Mouse (Mus musculus): ENCODE measurements around the gene Acpp.
"Not testable (repeated sequence)": the region's sequence is repeated elsewhere in the genome, so short reads cannot be mapped to it uniquely, and the experiment has no call there.

DNA sequence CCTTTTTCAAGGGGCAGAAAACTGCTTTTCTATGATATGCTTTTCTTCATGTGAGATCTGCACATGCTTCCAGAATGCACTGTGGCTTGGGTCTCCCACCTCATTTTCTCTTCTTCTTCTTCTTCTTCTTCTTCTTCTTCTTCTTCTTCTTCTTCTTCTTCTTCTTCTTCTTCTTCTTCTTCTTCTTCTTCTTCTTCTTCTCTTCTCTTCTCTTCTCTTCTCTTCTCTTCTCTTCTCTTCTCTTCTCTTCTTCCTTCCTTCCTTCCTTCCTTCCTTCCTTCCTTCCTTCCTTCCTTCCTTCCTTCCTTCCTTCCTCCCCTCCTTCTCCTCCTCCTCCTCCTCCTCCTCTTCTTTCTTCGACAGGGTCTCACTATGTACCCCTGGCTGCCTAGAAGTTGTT is 24.4 kb upstream of the Acpp start:
- TF ChIP-seq POLR2A (IDR thresholded peaks at IDR 0.05; ENCODE audit: low read depth, low read length); CTCF (IDR thresholded peaks at IDR 0.05; ENCODE audit: extremely low read depth, insufficient read depth, insufficient read length, insufficient replicate concordance): not testable (repeated sequence)
